Comparison of ENCODE assay signal across 9 mouse cellular contexts in the genomic region with DNA sequence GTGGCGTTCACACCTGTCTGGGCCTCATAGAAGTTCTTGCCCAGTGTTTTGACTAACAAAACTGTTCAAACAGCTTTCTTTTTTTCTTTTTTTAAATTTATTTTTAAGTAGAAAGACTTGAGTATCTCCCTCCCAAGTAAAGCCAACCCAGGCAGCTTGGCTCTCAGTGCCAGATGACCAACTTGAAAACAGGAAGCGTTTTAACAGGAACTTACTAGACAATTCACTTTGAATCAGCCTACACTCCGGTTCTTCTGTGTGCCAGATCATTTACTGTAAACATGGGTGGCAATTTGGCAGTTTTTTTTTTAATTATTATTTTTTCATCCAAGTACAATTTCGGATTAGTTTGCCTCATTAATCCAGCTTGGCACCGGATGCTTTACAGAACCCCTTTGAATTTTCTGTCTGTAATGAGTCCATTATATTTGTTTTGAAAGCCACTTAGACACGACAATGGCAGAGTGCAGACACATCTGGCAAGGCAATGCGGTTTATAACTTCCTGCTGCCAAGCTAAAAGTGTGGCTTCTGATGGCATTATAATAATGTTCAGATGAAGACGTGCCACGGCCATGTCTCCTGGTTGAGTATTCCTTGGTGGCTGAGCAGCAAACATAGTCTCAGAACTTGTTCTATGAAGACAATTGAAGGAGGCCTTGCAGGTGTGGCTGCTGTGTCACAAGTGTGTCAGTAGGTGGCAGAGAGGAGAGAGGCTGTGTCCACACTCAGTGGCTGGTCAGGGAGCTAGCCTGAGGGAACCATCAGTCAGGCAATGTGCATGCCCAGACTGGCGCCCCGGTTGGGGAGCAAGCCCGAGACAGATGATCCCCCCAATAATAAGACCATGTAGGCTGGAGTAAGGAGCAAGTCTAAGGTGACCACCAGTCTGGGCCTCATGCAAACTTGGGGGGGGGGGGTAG. TPM values are rescaled to one million over a fixed set of nuclear protein-coding genes. Genes with fewer than 3 reads are reported as not detected.
DNase-seq lines count a peak whose midpoint lies in the region.
"Had no signal": no experiment of that assay in that cellular context is flagged by ENCODE, and none has a peak within 500 bp of the region (broad histone marks: within the 10 kb centered on the region; RNA-seq: fewer than 3 reads in every experiment).

No protein-coding gene starts in this region.

- H3K27me3 ChIP-seq in midbrain, embryonic 10.5 days (ENCODE audit: low read depth, poor library complexity, severe bottlenecking): no peaks in the 10 kb centered on the region

- intact Hi-C loops in heart, postnatal 10 days (cut with DNase I): loop anchor here (2.0 kb wide), 1 partner anchor 42 kb away; no protein-coding TSS in a partner anchor
- intact Hi-C loops in heart, postnatal 25 days (cut with DNase I): loop anchor here (1.0 kb wide), 1 partner anchor 42 kb away; no protein-coding TSS in a partner anchor

- H3K4me1 ChIP-seq in midbrain, embryonic 10.5 days: no peaks in the 10 kb centered on the region
- H3K4me1 ChIP-seq: limb, embryonic 12.5 days had no signal

- no peaks in the 10 kb centered on the region for H3K36me3 ChIP-seq in midbrain, embryonic 10.5 days
- H3K36me3 ChIP-seq: limb, embryonic 12.5 days had no signal

- peak; percentile 30 to 42 for DNase-seq in heart, postnatal 10 days
- DNase-seq in heart, postnatal 25 days (ENCODE audit: low spot score): no peak
- DNase-seq in CD4-positive, CD25-positive, alpha-beta regulatory T cell, adult 2 months (ENCODE audit: low read depth, low spot score): peak; percentile 34
- DNase-seq in T-cell, adult 2 months (ENCODE audit: low spot score): peak; percentile 5
- DNase-seq in kidney, postnatal 4 days: peak; percentile 38 to 54
- DNase-seq in thymus, postnatal 4 days: peak; percentile 56
- no peak for DNase-seq in layer of hippocampus, adult 11-12 months (ENCODE audit: low spot score)
- DNase-seq in midbrain, embryonic 10.5 days (ENCODE audit: low spot score): no peak

- H3K27ac ChIP-seq in midbrain, embryonic 10.5 days (replicated peaks): no peak overlapping the region
- H3K27ac ChIP-seq: limb, embryonic 12.5 days had no signal

- no peaks in the 10 kb centered on the region for H3K9me3 ChIP-seq in midbrain, embryonic 10.5 days (replicated peaks)
- H3K9me3 ChIP-seq: limb, embryonic 12.5 days had no signal

- WGBS in midbrain, embryonic 10.5 days: 90% methylated on average over 12 of the region's 12 CpGs

- no peak overlapping the region for H3K4me3 ChIP-seq in midbrain, embryonic 10.5 days
- H3K4me3 ChIP-seq: limb, embryonic 12.5 days had no signal

RNA-seq across cellular contexts. Expression of a gene that starts 12.9 kb away (rescaled TPM):
- total RNA-seq in heart, postnatal 10 days (2021): under 1 TPM in 1 of 2 experiments, not detected in 1; 0.60 TPM
- under 1 TPM in 1 of 2 experiments, not detected in 1; 0.22 TPM for total RNA-seq in heart, postnatal 25 days (2021)
- 0.99 and 1.4 TPM in 2 replicates for polyA plus RNA-seq in midbrain, embryonic 10.5 days (2016; fragmentation: Nextera tagmentation; extraction: Ambion mirVana)

Comparison
In these comparisons a context has a peak if more than half of its experiments do, and no peak if none do; other contexts are left out.
1. DNase-seq: peak in heart, postnatal 10 days (2 of 2), CD4-positive, CD25-positive, alpha-beta regulatory T cell, adult 2 months (single experiment), T-cell, adult 2 months (single experiment), kidney, postnatal 4 days (2 of 2) and thymus, postnatal 4 days (single experiment); none in heart, postnatal 25 days (single experiment), layer of hippocampus, adult 11-12 months (single experiment) and midbrain, embryonic 10.5 days (single experiment).